Comparison of ENCODE assay signal across 8 mouse cellular contexts in genomic region chr5:120116261-120117050, GRCm38 (mm10). TPM values are rescaled to one million over a fixed set of nuclear protein-coding genes. Genes with fewer than 3 reads are reported as not detected.
A peak's percentile ranks its signal among the peaks of the same experiment; 100 is the strongest.
DNase-seq lines count a peak whose midpoint lies in the region; ATAC-seq and TF ChIP-seq lines count a peak whose summit lies in the region.

TSS of gene Rbm19 (plus strand) at chr5:120116465.

- ATAC-seq in activated CD4-positive, CD25-positive, alpha-beta regulatory T cell, adult 4 months = peak; percentile 94
- ATAC-seq in inflammation-experienced regulatory T-cells, adult 6 months = peak; percentile 97
- ATAC-seq in megakaryocyte-erythroid progenitor cell, adult 5-6 weeks (replicated peaks; ENCODE audit: low FRiP score, low TSS enrichment, poor library complexity, severe bottlenecking) = peak; percentile 97

- TF ChIP-seq POLR2A in cortical plate, adult 2 months (IDR thresholded peaks at IDR 0.05; ENCODE audit: extremely low read depth, insufficient read depth, low read length) = peak; percentile 71

- no peak within 1 kb of the TSS for H3K27ac ChIP-seq in cortical plate, adult 2 months (ENCODE audit: insufficient read depth, low read length)

- H3K4me3 ChIP-seq in cortical plate, adult 2 months (ENCODE audit: insufficient read depth, low read length) = peak within 1 kb of the TSS; percentile 73

- intact Hi-C loops in left cerebral cortex, postnatal 10 days (cut with DNase I) = loop anchor here (10.0 kb wide), 1 partner anchor 1352 kb away; no protein-coding TSS in a partner anchor

- TF ChIP-seq CTCF in cortical plate, adult 2 months (IDR thresholded peaks at IDR 0.05; ENCODE audit: extremely low read depth, insufficient read depth, low read length) = no peak

- DNase-seq in gastrocnemius, postnatal 10 days = peak; percentile 95
- peak; percentile 87 to 97 for DNase-seq in left cerebral cortex, postnatal 10 days (ENCODE audit: extremely low spot score in 1 of 2, low spot score in 2 of 2)
- DNase-seq in right cerebral cortex, postnatal 25 days = peak; percentile 91
- DNase-seq in urinary bladder, postnatal 4 days (ENCODE audit: low spot score in 2 of 2) = peak; percentile 87 to 96

- peaks cover 2% of the 10 kb centered on the region; the same call in 1 of the 2 replicates for H3K4me1 ChIP-seq in cortical plate, adult 2 months (ENCODE audit: control insufficient read depth, insufficient read depth, low read length)

RNA-seq across cellular contexts. Expression of gene Rbm19, which starts in this region (rescaled TPM):
- 10 to 100 TPM; 11.2 to 12.2 TPM for polyA plus RNA-seq in activated CD4-positive, CD25-positive, alpha-beta regulatory T cell, adult 4 months (2017; shearing (Covaris generic))
- 8.3 and 9.0 TPM in 2 replicates for polyA plus RNA-seq in cortical plate, adult 2 months (2012; rRNA removed)
- total RNA-seq in gastrocnemius, postnatal 10 days (2021) = 10 to 100 TPM; 14.1 to 20.8 TPM
- 10 to 100 TPM; 11.6 to 18.9 (median 11.9) TPM for polyA plus RNA-seq in inflammation-experienced regulatory T-cells, adult 6 months (2017; shearing (Covaris generic))
- total RNA-seq in left cerebral cortex, postnatal 10 days (2021) = 10 to 100 TPM; 23.8 to 24.6 TPM
- total RNA-seq in megakaryocyte-erythroid progenitor cell, adult 5-6 weeks (2014; fragmentation: Nextera tagmentation) = 21.3 and 57.4 TPM in 2 replicates
- total RNA-seq in megakaryocyte-erythroid progenitor cell, adult 5-6 weeks (2017) = 24.7 and 33.2 TPM in 2 replicates
